Mouse (Mus musculus): ENCODE measurements around the gene Arhgap1. TPM values are rescaled to one million over a fixed set of nuclear protein-coding genes. Genes with fewer than 3 reads are reported as not detected.

Arhgap1 gene
- polyA plus RNA-seq, 1 experiment from 2014 or later, result 125 TPM

DNA sequence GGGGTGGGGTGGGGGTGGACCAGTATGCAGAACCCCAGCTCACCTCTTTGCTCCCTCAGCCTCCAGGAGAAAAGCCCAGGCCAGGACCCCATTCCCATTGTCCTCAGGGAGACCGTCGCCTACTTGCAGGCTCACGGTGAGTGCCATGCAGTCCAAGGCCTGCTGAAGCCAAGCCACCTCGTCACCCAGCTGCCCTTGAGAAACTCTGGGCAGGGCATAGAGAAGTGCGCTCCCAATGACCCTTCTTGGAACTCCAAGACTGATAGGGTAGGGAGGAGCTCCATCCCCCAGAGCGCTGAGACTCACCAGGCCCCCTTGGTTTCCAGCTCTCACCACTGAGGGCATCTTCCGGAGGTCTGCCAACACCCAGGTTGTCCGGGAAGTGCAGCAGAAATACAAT, 19.7 kb downstream of the Arhgap1 start:
- Histone ChIP-seq H3K4me1 (ENCODE audit: insufficient read depth) (no peaks in the 10 kb centered on the region), H3K9ac (no peak overlapping the region), H3K36me3 (ENCODE audit: insufficient read depth) (peaks cover 90% of the 10 kb centered on the region), H3K27ac (ENCODE audit: low read depth) (no peak overlapping the region), H3K9me3 (ENCODE audit: low read depth, low read length) (no peaks in the 10 kb centered on the region), H3K4me3 (ENCODE audit: low read depth, low read length) (no peak overlapping the region), H3K4me2 (no peak overlapping the region), H3K27me3 (ENCODE audit: insufficient read depth, low read length) (no peaks in the 10 kb centered on the region)
- no peak for TF ChIP-seq CTCF (IDR thresholded peaks at IDR 0.05; ENCODE audit: low read depth)
- 88% methylated on average over 8 of the region's 8 CpGs for WGBS
- ATAC-seq (ENCODE audit: insufficient read depth), result no peak
- no peak for DNase-seq

DNA sequence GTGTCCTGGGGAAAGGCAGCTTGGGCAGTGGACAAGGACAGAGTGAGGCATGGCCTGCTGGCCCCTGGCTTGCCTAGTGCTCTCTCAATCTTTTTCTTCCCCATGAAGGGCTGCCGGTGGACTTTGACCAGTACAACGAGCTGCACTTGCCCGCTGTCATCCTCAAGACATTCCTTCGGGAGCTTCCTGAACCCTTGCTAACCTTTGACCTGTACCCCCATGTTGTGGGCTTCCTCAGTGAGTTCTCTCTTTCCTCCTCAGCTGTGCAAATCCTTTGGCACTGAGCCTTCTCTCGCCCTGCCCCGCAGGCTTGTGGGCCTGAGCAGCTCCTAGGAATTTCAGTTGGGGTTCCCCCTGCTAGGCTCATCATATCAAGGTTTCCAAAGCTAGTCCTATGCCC, 20.4 kb downstream of the Arhgap1 start:
- Histone ChIP-seq H3K36me3 (ENCODE audit: insufficient read depth) (peaks cover 90% of the 10 kb centered on the region), H3K4me1 (ENCODE audit: insufficient read depth) (no peaks in the 10 kb centered on the region), H3K9me3 (ENCODE audit: low read depth, low read length) (no peaks in the 10 kb centered on the region), H3K9ac (no peak overlapping the region), H3K27ac (ENCODE audit: low read depth) (no peak overlapping the region), H3K27me3 (ENCODE audit: insufficient read depth, low read length) (no peaks in the 10 kb centered on the region), H3K4me3 (ENCODE audit: low read depth, low read length) (no peak overlapping the region), H3K4me2 (no peak overlapping the region)
- WGBS, result 82% methylated on average over 6 of the region's 6 CpGs
- DNase-seq (no peak), ATAC-seq (ENCODE audit: insufficient read depth) (no peak)
- no peak for TF ChIP-seq CTCF (IDR thresholded peaks at IDR 0.05; ENCODE audit: low read depth)

DNA sequence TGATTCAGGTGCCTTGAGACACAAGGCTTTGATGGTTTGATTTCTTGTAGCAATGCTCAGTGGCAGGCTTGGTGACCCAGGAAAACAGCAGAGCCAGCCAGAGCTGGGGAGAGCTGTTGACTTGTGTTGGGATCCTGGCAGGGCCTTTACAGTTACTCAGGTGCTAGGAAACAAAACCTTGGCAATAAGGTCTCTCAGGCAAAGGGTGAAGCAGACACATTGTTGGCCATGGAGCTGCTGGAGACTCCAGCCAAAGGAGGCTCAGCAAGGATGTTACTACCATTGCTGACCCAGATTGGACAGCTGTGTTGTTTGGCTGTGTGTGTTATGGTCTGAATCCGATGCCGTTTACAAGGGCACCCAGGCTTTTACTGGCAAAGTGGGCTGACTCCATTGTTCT, 23.9 kb downstream of the Arhgap1 start:
- DNase-seq (no peak), ATAC-seq (ENCODE audit: insufficient read depth) (no peak)
- TF ChIP-seq CTCF (IDR thresholded peaks at IDR 0.05; ENCODE audit: low read depth), result no peak
- Histone ChIP-seq H3K27me3 (ENCODE audit: insufficient read depth, low read length) (no peaks in the 10 kb centered on the region), H3K27ac (ENCODE audit: low read depth) (no peak overlapping the region), H3K4me2 (no peak overlapping the region), H3K9ac (no peak overlapping the region), H3K36me3 (ENCODE audit: insufficient read depth) (peaks cover 93% of the 10 kb centered on the region), H3K9me3 (ENCODE audit: low read depth, low read length) (no peaks in the 10 kb centered on the region), H3K4me1 (ENCODE audit: insufficient read depth) (no peaks in the 10 kb centered on the region), H3K4me3 (ENCODE audit: low read depth, low read length) (no peak overlapping the region)
- WGBS, result 95% methylated on average over 2 of the region's 2 CpGs

DNA sequence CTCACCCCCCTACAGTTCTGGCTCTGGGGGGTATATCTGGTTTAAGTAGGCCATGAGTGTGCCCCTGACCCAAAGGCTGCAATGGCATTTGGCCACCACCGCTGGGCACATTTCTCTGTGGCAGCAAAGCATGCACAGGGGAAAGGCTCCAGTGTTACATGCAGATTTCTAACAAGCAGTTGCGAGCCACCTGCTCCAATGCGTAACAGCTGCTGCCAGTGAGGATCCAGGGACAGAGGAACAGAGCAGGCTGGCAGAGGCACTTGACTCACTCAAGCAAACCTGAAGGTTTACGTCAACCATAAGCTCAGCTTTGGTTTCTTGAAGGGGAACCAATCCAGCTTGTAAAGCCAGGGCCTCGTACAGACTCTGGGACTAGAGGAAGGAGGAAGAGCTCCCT, 25.2 kb downstream of the Arhgap1 start:
- Histone ChIP-seq H3K9ac (no peak overlapping the region), H3K4me2 (no peak overlapping the region), H3K4me1 (ENCODE audit: insufficient read depth) (no peaks in the 10 kb centered on the region), H3K9me3 (ENCODE audit: low read depth, low read length) (no peaks in the 10 kb centered on the region), H3K27me3 (ENCODE audit: insufficient read depth, low read length) (no peaks in the 10 kb centered on the region), H3K4me3 (ENCODE audit: low read depth, low read length) (no peak overlapping the region), H3K36me3 (ENCODE audit: insufficient read depth) (peaks cover 92% of the 10 kb centered on the region), H3K27ac (ENCODE audit: low read depth) (no peak overlapping the region)
- WGBS, result 88% methylated on average over 5 of the region's 5 CpGs
- ATAC-seq (ENCODE audit: insufficient read depth) (no peak), DNase-seq (no peak)
- TF ChIP-seq CTCF (IDR thresholded peaks at IDR 0.05; ENCODE audit: low read depth), result no peak

DNA sequence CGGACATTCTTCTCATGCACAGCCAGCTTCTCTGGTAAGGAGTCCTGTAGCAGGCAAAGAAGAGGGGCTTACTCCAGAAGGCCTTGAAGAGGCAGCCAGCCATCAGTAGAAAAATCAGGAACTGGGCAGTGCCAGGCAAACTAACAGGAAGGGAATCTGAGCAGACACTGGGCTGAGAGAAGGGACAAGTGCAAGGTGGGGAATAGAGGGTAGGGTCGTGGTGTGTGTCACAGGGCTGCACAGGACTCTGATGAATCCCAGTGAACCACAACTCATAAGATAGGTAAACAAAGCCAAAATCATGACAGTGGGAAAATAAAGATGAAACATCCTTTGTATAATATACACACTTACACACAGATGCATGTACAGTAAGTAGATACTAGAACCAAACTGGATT, 26.8 kb downstream of the Arhgap1 start:
- Histone ChIP-seq H3K4me2 (no peak overlapping the region), H3K36me3 (ENCODE audit: insufficient read depth) (peaks cover 83% of the 10 kb centered on the region), H3K27me3 (ENCODE audit: insufficient read depth, low read length) (no peaks in the 10 kb centered on the region), H3K9me3 (ENCODE audit: low read depth, low read length) (no peaks in the 10 kb centered on the region), H3K9ac (no peak overlapping the region), H3K27ac (ENCODE audit: low read depth) (no peak overlapping the region), H3K4me1 (ENCODE audit: insufficient read depth) (no peaks in the 10 kb centered on the region), H3K4me3 (ENCODE audit: low read depth, low read length) (no peak overlapping the region)
- ATAC-seq (ENCODE audit: insufficient read depth), result no peak
- DNase-seq, result no peak
- TF ChIP-seq CTCF (IDR thresholded peaks at IDR 0.05; ENCODE audit: low read depth), result no peak
- 70% methylated on average over 2 of the region's 2 CpGs for WGBS

DNA sequence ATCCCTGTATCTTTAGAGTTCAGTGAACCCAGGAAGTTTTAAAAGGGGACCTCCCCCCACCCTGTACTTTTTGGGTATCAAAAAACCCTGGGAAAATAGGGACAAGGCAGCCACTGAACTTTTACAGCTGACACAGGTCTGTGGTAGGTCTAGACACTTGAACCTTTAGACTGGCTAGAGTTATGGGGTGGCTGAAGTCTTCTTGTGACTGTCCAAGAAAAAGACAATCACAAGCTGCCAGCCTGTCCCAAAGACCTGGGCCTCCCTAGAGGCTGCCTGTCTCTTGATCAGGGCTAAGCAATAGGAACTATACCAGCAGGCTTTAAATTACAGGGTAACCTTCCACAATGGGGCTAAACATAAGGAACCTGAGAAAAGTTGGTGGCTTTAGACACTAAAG, 27.3 kb downstream of the Arhgap1 start:
- Histone ChIP-seq H3K9me3 (ENCODE audit: low read depth, low read length) (no peaks in the 10 kb centered on the region), H3K27ac (ENCODE audit: low read depth) (no peak overlapping the region), H3K27me3 (ENCODE audit: insufficient read depth, low read length) (no peaks in the 10 kb centered on the region), H3K4me2 (no peak overlapping the region), H3K4me3 (ENCODE audit: low read depth, low read length) (no peak overlapping the region), H3K4me1 (ENCODE audit: insufficient read depth) (no peaks in the 10 kb centered on the region), H3K36me3 (ENCODE audit: insufficient read depth) (peaks cover 82% of the 10 kb centered on the region), H3K9ac (no peak overlapping the region)
- ATAC-seq (ENCODE audit: insufficient read depth) (no peak), DNase-seq (no peak)
- TF ChIP-seq CTCF (IDR thresholded peaks at IDR 0.05; ENCODE audit: low read depth), result no peak

DNA sequence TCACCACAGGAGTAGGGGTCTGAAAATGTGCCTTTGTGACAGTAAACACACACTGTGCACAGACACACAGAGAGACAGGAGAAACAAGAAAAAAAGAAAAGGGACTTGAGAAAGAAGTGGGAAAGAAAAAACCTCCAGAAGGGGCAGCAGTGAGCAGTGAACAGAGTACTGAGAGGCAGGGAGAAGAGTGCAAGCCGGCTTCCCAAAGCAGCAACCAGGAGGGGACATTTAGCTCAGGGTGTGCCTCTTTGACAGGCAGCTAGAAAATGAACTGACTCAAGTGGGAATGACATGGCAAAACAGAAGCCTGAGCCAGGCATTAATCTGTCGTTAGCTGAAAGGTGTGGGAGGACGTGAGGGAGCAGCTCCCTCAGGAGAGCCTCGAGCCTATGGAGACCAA, 33.2 kb downstream of the Arhgap1 start:
- H3K4me3 ChIP-seq (ENCODE audit: low read depth, low read length), result no peak overlapping the region
- H3K4me1 ChIP-seq (ENCODE audit: insufficient read depth), result no peaks in the 10 kb centered on the region
- H3K27ac ChIP-seq (ENCODE audit: low read depth), result no peak overlapping the region
- DNase-seq (peak; percentile 75), ATAC-seq (ENCODE audit: insufficient read depth) (0 out of 2 replicates have a peak, but pooled peaks have one; percentile 28)
- TF ChIP-seq CTCF (IDR thresholded peaks at IDR 0.05; ENCODE audit: low read depth), result peak; percentile 48
- 43% methylated on average over 4 of the region's 4 CpGs for WGBS
- H3K9me3 ChIP-seq (ENCODE audit: low read depth, low read length), result no peaks in the 10 kb centered on the region
- peaks cover 56% of the 10 kb centered on the region for H3K36me3 ChIP-seq (ENCODE audit: insufficient read depth)
- H3K4me2 ChIP-seq, result no peak overlapping the region
- H3K27me3 ChIP-seq (ENCODE audit: insufficient read depth, low read length), result no peaks in the 10 kb centered on the region
- no peak overlapping the region for H3K9ac ChIP-seq

DNA sequence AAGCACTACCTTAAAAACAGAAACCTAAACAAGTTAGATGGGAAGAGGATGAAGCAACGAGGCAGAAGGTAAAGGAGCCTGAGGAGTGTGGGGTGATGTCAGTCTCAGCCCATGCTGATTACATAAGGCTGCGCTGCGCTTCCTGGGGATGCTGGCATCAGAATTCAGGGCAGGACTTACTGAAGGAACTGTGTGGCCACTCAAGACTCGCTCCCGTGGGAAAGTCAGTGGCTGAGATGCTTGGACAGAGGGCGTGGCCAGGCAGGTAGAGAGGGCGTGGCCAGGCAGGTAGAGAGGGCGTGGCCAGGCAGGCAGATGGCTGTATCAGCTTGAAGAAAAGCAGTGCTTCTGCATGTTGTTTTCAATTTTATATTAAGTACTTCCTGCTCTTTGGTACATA, 34.3 kb downstream of the Arhgap1 start:
- no peak overlapping the region for H3K4me3 ChIP-seq (ENCODE audit: low read depth, low read length)
- H3K4me2 ChIP-seq, result no peak overlapping the region
- no peak overlapping the region for H3K27ac ChIP-seq (ENCODE audit: low read depth)
- no peak for TF ChIP-seq CTCF (IDR thresholded peaks at IDR 0.05; ENCODE audit: low read depth)
- H3K36me3 ChIP-seq (ENCODE audit: insufficient read depth), result peaks cover 51% of the 10 kb centered on the region
- H3K4me1 ChIP-seq (ENCODE audit: insufficient read depth), result no peaks in the 10 kb centered on the region
- WGBS, result 71% methylated on average over 8 of the region's 8 CpGs
- DNase-seq, result no peak
- no peak for ATAC-seq (ENCODE audit: insufficient read depth)
- no peaks in the 10 kb centered on the region for H3K9me3 ChIP-seq (ENCODE audit: low read depth, low read length)
- no peaks in the 10 kb centered on the region for H3K27me3 ChIP-seq (ENCODE audit: insufficient read depth, low read length)
- no peak overlapping the region for H3K9ac ChIP-seq
